14 mouse cellular contexts compared by ENCODE assay signal in the genomic region with DNA sequence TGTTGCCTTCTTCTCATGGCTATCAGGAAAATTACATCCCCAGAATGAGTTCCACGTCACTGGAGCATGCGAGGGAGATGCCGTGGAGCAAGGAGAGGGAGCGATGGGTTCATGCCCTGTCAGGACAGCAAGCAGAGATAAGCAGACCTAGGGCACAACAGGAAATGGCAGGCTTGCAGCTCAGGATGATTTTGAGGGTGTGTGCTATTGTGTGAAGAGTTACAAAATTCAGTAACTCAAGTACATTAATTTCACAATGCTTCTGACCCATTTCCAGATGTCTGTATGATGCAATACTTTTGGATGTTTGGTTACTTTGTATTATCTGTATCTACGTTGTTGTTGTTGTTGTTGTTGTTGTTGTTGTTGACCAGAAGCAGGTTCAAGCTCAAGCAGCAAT.
"Had no signal": no experiment of that assay in that cellular context is flagged by ENCODE, and none has a peak within 500 bp of the region (broad histone marks: within the 10 kb centered on the region; RNA-seq: fewer than 3 reads in every experiment).

No protein-coding gene starts in this region.

- H3K36me3 ChIP-seq: limb, embryonic 12.5 days; liver, embryonic 15.5 days; midbrain, embryonic 12.5 days; neural tube, embryonic 15.5 days had no signal

- H3K27me3 ChIP-seq: neural tube, embryonic 15.5 days had no signal

- H3K4me2 ChIP-seq: limb, embryonic 12.5 days; liver, embryonic 15.5 days; midbrain, embryonic 12.5 days; neural tube, embryonic 15.5 days had no signal

- H3K27ac ChIP-seq: layer of hippocampus, adult 2 months; limb, embryonic 12.5 days; liver, embryonic 15.5 days; macrophage; midbrain, embryonic 12.5 days; neural tube, embryonic 15.5 days; stomach, postnatal 0 days had no signal

- H3K9me3 ChIP-seq: limb, embryonic 12.5 days; liver, embryonic 15.5 days; midbrain, embryonic 12.5 days; neural tube, embryonic 15.5 days had no signal

- DNase-seq: kidney, adult 18-20 months; kidney, postnatal 10 days; kidney, postnatal 4 days; liver; lung, adult 2 months; lung, postnatal 10 days; right cerebral cortex, adult 18-20 months had no signal

- H3K9ac ChIP-seq: limb, embryonic 12.5 days; liver, embryonic 15.5 days; midbrain, embryonic 12.5 days; neural tube, embryonic 15.5 days had no signal

- H3K4me3 ChIP-seq: layer of hippocampus, adult 2 months; limb, embryonic 12.5 days; liver, embryonic 15.5 days; midbrain, embryonic 12.5 days; neural tube, embryonic 15.5 days had no signal
